Mouse (Mus musculus): ENCODE results near the gene Olfr1309. TPM values are rescaled to one million over a fixed set of nuclear protein-coding genes. Genes with fewer than 3 reads are reported as not detected.
"Not testable (repeated sequence)": the region's sequence is repeated elsewhere in the genome, so short reads cannot be mapped to it uniquely, and the experiment has no call there.

The Olfr1309 gene
- polyA plus RNA-seq (2015; fragmentation: Nextera tagmentation; extraction: Ambion mirVana): not detected in 2 replicates

- no peaks in the 10 kb centered on the region for H3K36me3 ChIP-seq (replicated peaks)
- no peak for ATAC-seq (ENCODE audit: insufficient read depth)
- no peaks in the 10 kb centered on the region for H3K27me3 ChIP-seq
- WGBS (ENCODE audit: insufficient replicate concordance): 25% methylated on average over 1 of the region's 1 CpGs
- H3K9me3 ChIP-seq (replicated peaks): no peaks in the 10 kb centered on the region
- no peaks in the 10 kb centered on the region for H3K4me1 ChIP-seq (replicated peaks)
- no peak within 1 kb of the TSS for H3K9ac ChIP-seq
- H3K27ac ChIP-seq (replicated peaks): no peak within 1 kb of the TSS
- H3K4me3 ChIP-seq (replicated peaks): no peak within 1 kb of the TSS
- no peak within 1 kb of the TSS for H3K4me2 ChIP-seq
Observed at GRCm38 (mm10) chr2:111990181-111990580, at the start of gene Olfr1309. Gene Olfr1309, minus strand, starts transcription at chr2:111990281.

DNA sequence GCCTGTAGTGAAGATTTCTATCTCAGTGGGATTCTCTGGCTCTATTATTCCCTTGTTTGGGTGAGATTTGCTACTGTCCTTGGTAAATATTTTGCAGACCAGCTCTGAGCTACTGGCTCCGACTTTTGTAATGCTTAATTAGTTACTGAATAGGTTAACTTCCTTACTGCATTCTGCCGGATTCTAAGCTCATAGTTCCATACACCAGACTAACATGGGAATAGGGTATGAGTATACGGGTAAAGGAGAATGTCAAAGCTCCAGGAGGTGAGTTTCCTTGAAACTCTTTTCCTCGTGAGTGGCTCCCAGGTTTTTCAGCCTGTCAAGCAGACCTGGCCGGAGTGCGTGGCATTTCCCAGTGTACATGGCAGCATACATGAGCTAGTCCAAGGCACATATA is 36.9 kb upstream of the Olfr1309 start:
- 27% methylated on average over 6 of the region's 6 CpGs for WGBS (ENCODE audit: insufficient replicate concordance)
- not testable (repeated sequence) for H3K36me3 ChIP-seq (replicated peaks)

GRCm38 (mm10) chr2:112024312-112024711 is 34.2 kb upstream of the Olfr1309 start, which contains the start of gene Olfr1311:
Gene Olfr1311, minus strand, starts transcription at chr2:112024412.
- Histone ChIP-seq H3K4me1 (replicated peaks) (no peaks in the 10 kb centered on the region), H3K36me3 (replicated peaks) (no peaks in the 10 kb centered on the region), H3K27ac (replicated peaks) (no peak within 1 kb of the TSS), H3K27me3 (no peaks in the 10 kb centered on the region), H3K9me3 (replicated peaks) (no peaks in the 10 kb centered on the region), H3K9ac (no peak within 1 kb of the TSS), H3K4me3 (replicated peaks) (no peak within 1 kb of the TSS), H3K4me2 (no peak within 1 kb of the TSS)
- 61% methylated on average over 2 of the region's 2 CpGs for WGBS (ENCODE audit: insufficient replicate concordance)
- ATAC-seq (ENCODE audit: insufficient read depth): no peak

More for the DNA sequence above, 36.9 kb upstream of the Olfr1309 start:
- H3K9me3 ChIP-seq (replicated peaks); H3K27ac ChIP-seq (replicated peaks); H3K9ac ChIP-seq; H3K4me2 ChIP-seq; H3K4me3 ChIP-seq (replicated peaks); ATAC-seq (ENCODE audit: insufficient read depth); H3K4me1 ChIP-seq (replicated peaks); H3K27me3 ChIP-seq: not testable (repeated sequence)

- ATAC-seq (ENCODE audit: insufficient read depth): no peak
- no peaks in the 10 kb centered on the region for H3K36me3 ChIP-seq (replicated peaks)
- H3K4me1 ChIP-seq (replicated peaks): no peaks in the 10 kb centered on the region
- no peaks in the 10 kb centered on the region for H3K27me3 ChIP-seq
- no peak overlapping the region for H3K4me2 ChIP-seq
- H3K4me3 ChIP-seq (replicated peaks): no peak overlapping the region
- H3K9ac ChIP-seq: no peak overlapping the region
- no peak overlapping the region for H3K27ac ChIP-seq (replicated peaks)
- 59% methylated on average over 3 of the region's 3 CpGs for WGBS (ENCODE audit: insufficient replicate concordance)
- no peaks in the 10 kb centered on the region for H3K9me3 ChIP-seq (replicated peaks)
Observed at GRCm38 (mm10) chr2:112014900-112015299, 24.8 kb upstream of the Olfr1309 start.

DNA sequence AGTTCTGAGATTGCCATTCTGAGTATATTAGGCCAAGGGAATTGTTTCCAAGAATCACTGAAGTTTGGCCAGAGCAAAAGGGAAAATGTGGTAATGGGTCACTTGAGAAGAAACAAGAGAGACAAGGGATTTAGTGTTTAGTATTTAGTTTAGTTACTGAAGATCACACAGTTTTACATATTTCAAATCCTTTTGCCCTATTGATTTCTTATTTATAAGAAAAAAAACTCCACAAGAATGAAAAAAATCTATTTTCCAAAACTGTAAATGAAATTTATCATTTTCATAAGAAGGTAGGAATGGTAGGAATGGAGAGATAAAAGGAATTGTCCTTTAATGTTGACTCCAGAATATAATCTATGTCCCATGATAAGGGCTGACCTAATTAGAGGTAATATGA is 22.5 kb upstream of the Olfr1309 start, which contains the start of gene Olfr1310:
Gene Olfr1310, minus strand, starts transcription at position 101 of the 400 bp plus-strand sequence.
- no peak for ATAC-seq (ENCODE audit: insufficient read depth)
- Histone ChIP-seq H3K9ac (no peak within 1 kb of the TSS), H3K4me1 (replicated peaks) (no peaks in the 10 kb centered on the region), H3K27me3 (no peaks in the 10 kb centered on the region), H3K4me2 (no peak within 1 kb of the TSS), H3K9me3 (replicated peaks) (no peaks in the 10 kb centered on the region), H3K4me3 (replicated peaks) (no peak within 1 kb of the TSS), H3K36me3 (replicated peaks) (no peaks in the 10 kb centered on the region), H3K27ac (replicated peaks) (no peak within 1 kb of the TSS)

DNA sequence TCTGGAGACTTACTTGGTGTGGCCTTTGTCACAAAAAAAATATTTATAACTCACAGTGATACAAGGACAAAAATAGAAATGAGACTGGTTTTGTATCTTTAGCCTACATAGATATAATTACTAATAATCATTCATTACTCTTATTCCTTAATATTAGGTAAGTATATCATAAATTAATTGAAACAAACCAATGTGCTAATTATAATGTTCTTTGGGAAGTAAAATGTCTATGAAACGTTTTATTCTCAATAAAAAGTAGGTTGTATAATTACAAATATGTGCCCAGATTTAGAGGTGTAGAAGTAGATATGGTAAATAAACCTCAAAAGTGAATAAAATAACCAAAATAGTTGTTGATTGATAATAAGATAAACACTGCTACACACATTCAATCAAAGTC is 25.2 kb downstream of the Olfr1309 start, which contains the start of gene Olfr1308:
Gene Olfr1308, minus strand, starts transcription at position 101 of the 400 bp plus-strand sequence.
- Histone ChIP-seq H3K9me3 (replicated peaks) (no peaks in the 10 kb centered on the region), H3K27me3 (no peaks in the 10 kb centered on the region), H3K36me3 (replicated peaks) (no peaks in the 10 kb centered on the region), H3K9ac (no peak within 1 kb of the TSS), H3K4me3 (replicated peaks) (no peak within 1 kb of the TSS), H3K4me1 (replicated peaks) (no peaks in the 10 kb centered on the region), H3K4me2 (no peak within 1 kb of the TSS), H3K27ac (replicated peaks) (no peak within 1 kb of the TSS)
- ATAC-seq (ENCODE audit: insufficient read depth): no peak
- WGBS (ENCODE audit: insufficient replicate concordance): 20% methylated on average over 1 of the region's 1 CpGs

DNA sequence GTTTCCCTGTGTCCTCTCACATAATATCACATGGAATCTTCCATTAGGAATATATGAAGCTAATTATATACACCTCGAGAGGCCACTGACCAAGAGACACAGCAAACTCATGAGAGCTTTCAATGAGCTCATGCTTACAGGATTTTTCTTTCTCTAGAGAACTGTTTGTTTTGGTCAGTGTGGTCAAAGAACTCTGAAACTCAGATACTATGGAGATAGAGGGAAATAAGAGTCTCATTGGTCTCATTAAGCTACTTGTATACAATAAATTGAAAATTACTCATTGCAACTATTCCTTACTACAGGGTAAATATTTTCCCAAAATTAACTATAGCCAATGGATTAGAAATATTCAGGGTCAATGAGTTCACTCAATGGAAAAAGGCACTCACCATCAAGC is 40.7 kb downstream of the Olfr1309 start, which contains the start of gene Olfr1307:
Gene Olfr1307, minus strand, starts transcription at position 101 of the 400 bp plus-strand sequence.
- Histone ChIP-seq H3K9ac (no peak within 1 kb of the TSS), H3K27ac (replicated peaks) (no peak within 1 kb of the TSS), H3K4me1 (replicated peaks) (no peaks in the 10 kb centered on the region), H3K9me3 (replicated peaks) (no peaks in the 10 kb centered on the region), H3K27me3 (no peaks in the 10 kb centered on the region), H3K4me2 (no peak within 1 kb of the TSS), H3K36me3 (replicated peaks) (no peaks in the 10 kb centered on the region), H3K4me3 (replicated peaks) (no peak within 1 kb of the TSS)
- 53% methylated on average over 1 of the region's 1 CpGs for WGBS (ENCODE audit: insufficient replicate concordance)
- no peak for ATAC-seq (ENCODE audit: insufficient read depth)

Other genes starting within 250 kb of the Olfr1309 start
- not detected in 2 replicates for gene Olfr1301, start 239.3 kb downstream of the Olfr1309 start, polyA plus RNA-seq (2015; fragmentation: Nextera tagmentation; extraction: Ambion mirVana)
- not detected in 2 replicates for gene Olfr1302, start 212.9 kb downstream of the Olfr1309 start, polyA plus RNA-seq (2015; fragmentation: Nextera tagmentation; extraction: Ambion mirVana)
- gene Olfr1303, start 169.9 kb downstream of the Olfr1309 start, polyA plus RNA-seq (2015; fragmentation: Nextera tagmentation; extraction: Ambion mirVana): not detected in 2 replicates
- gene Olfr1305, start 113.1 kb downstream of the Olfr1309 start, polyA plus RNA-seq (2015; fragmentation: Nextera tagmentation; extraction: Ambion mirVana): not detected in 2 replicates
- not detected in 2 replicates for gene Olfr1306, start 74.0 kb downstream of the Olfr1309 start, polyA plus RNA-seq (2015; fragmentation: Nextera tagmentation; extraction: Ambion mirVana)
- not detected in 2 replicates for gene Olfr1307, start 40.8 kb downstream of the Olfr1309 start, polyA plus RNA-seq (2015; fragmentation: Nextera tagmentation; extraction: Ambion mirVana)
- gene Olfr1308, start 25.3 kb downstream of the Olfr1309 start, polyA plus RNA-seq (2015; fragmentation: Nextera tagmentation; extraction: Ambion mirVana): not detected in 2 replicates
- gene Olfr1310, start 22.4 kb upstream of the Olfr1309 start, polyA plus RNA-seq (2015; fragmentation: Nextera tagmentation; extraction: Ambion mirVana): not detected in 2 replicates
- not detected in 2 replicates for gene Olfr1311, start 34.1 kb upstream of the Olfr1309 start, polyA plus RNA-seq (2015; fragmentation: Nextera tagmentation; extraction: Ambion mirVana)
- not detected in 2 replicates for gene Olfr1312, start 60.0 kb upstream of the Olfr1309 start, polyA plus RNA-seq (2015; fragmentation: Nextera tagmentation; extraction: Ambion mirVana)
- not detected in 2 replicates for gene Olfr1313, start 87.6 kb upstream of the Olfr1309 start, polyA plus RNA-seq (2015; fragmentation: Nextera tagmentation; extraction: Ambion mirVana)
- not detected in 2 replicates for gene Olfr1314, start 106.5 kb upstream of the Olfr1309 start, polyA plus RNA-seq (2015; fragmentation: Nextera tagmentation; extraction: Ambion mirVana)
- not detected in 2 replicates for gene Olfr1315-ps1, start 125.2 kb upstream of the Olfr1309 start, polyA plus RNA-seq (2015; fragmentation: Nextera tagmentation; extraction: Ambion mirVana)
- not detected in 2 replicates for gene Olfr1316, start 144.7 kb upstream of the Olfr1309 start, polyA plus RNA-seq (2015; fragmentation: Nextera tagmentation; extraction: Ambion mirVana)
- not detected in 2 replicates for gene Olfr1317, start 150.0 kb upstream of the Olfr1309 start, polyA plus RNA-seq (2015; fragmentation: Nextera tagmentation; extraction: Ambion mirVana)
- gene Olfr1318, start 163.9 kb upstream of the Olfr1309 start, polyA plus RNA-seq (2015; fragmentation: Nextera tagmentation; extraction: Ambion mirVana): not detected in 2 replicates
- 2.5 and 3.3 TPM in 2 replicates for gene Lpcat4, start 249.2 kb upstream of the Olfr1309 start, polyA plus RNA-seq (2015; fragmentation: Nextera tagmentation; extraction: Ambion mirVana)